Mouse (Mus musculus): Measurements from ENCODE around the gene Pgm2l1.

GRCm38 (mm10) chr7:100216601-100217565 lies 10.3 kb upstream of the Pgm2l1 start:
- no peak for TF ChIP-seq CTCF (IDR thresholded peaks at IDR 0.05; ENCODE audit: low read depth)
- TF ChIP-seq EP300 (IDR thresholded peaks at IDR 0.05; ENCODE audit: low read depth) = no peak
